Mouse (Mus musculus) liver, embryonic 14.5 days (tissue): ENCODE measurements at regions not wholly inside any gene's neighbourhood (a gene's known extent, or its start where the extent isn't known, plus 50 kb on each side); places are given as distances from the start of the nearest gene placed in this dataset.

Source experiments
- ATAC-seq: fragments of 200-750 bp; cut with Nextera tagmentation; 2 replicates; pipeline ENCODE4 v1.8.0; 2017; ENCODE audit warnings: moderate number of reproducible peaks, mild to moderate bottlenecking, moderate library complexity; ENCODE audit not compliant: insufficient read depth
- DNase-seq, 3 experiments: peaks; one replicate each; pipeline ENCODE4 v3.0.0-alpha.2; 2012 to 2013; ENCODE audit warnings: low read depth in 3 of 3, low spot score in 3 of 3
- H3K27ac ChIP-seq: fragments of 300-500 bp; sonication (generic); 2 replicates; pipeline ENCODE4 v1.5.1; 2014; ENCODE audit warnings: moderate library complexity, mild to moderate bottlenecking, control low read depth, inconsistent platforms
- H3K27me3 ChIP-seq: fragments of 300-500 bp; sonication (generic); 2 replicates; pipeline ENCODE4 v1.6.1; 2014; ENCODE audit warnings: mild to moderate bottlenecking, low read length, moderate library complexity; ENCODE audit not compliant: control insufficient read depth, insufficient read depth
- H3K36me3 ChIP-seq: fragments of 300-500 bp; sonication (generic); replicated peaks from 2 replicates; pipeline ENCODE4 v1.6.1; 2014; ENCODE audit warnings: low read depth; ENCODE audit not compliant: control insufficient read depth, insufficient read depth
- H3K4me1 ChIP-seq, 2 experiments: fragments of 200-500 bp in 1 of 2; fragments of 300-500 bp in 1 of 2; sonication (generic) in 1 of 2; replicated peaks; 2 replicates each; pipeline ENCODE4 v1.6.1; 2012 to 2014; ENCODE audit warnings: antibody characterized with exemption in 1 of 2, inconsistent platforms in 1 of 2, low read length in 1 of 2; ENCODE audit not compliant: control insufficient read depth in 2 of 2, insufficient read depth in 2 of 2
- H3K4me2 ChIP-seq: fragments of 300-500 bp; sonication (generic); 2 replicates; pipeline ENCODE4 v1.6.1; 2014; ENCODE audit warnings: low read depth, mild to moderate bottlenecking, control low read depth, moderate library complexity
- H3K4me3 ChIP-seq, 2 experiments: fragments of 200-500 bp in 1 of 2; fragments of 300-500 bp in 1 of 2; sonication (generic) in 1 of 2; 2 replicates each; pipeline ENCODE4 v1.5.1; 2012 to 2014; ENCODE audit warnings: low read depth in 2 of 2, low read length in 2 of 2, mild to moderate bottlenecking in 2 of 2, control low read depth in 1 of 2, inconsistent platforms in 1 of 2, moderate library complexity in 1 of 2; ENCODE audit not compliant: insufficient read depth in 1 of 2
- H3K9ac ChIP-seq: fragments of 300-500 bp; sonication (generic); replicated peaks from 2 replicates; pipeline ENCODE4 v1.6.1; 2014; ENCODE audit warnings: mild to moderate bottlenecking, control low read depth, moderate library complexity
- H3K9me3 ChIP-seq: fragments of 300-500 bp; sonication (generic); 2 replicates; pipeline ENCODE4 v1.6.1; 2016; ENCODE audit warnings: low read length, mixed read lengths; ENCODE audit not compliant: control insufficient read depth
- CTCF ChIP-seq: IDR thresholded peaks from 2 replicates; pipeline ENCODE4 v1.5.1; 2016; ENCODE audit warnings: antibody characterized with exemption, low read depth, control low read depth
- EP300 ChIP-seq: IDR thresholded peaks from 2 replicates; pipeline ENCODE4 v1.6.1; 2016; ENCODE audit warnings: antibody characterized with exemption, low read depth
- WGBS: fragments of 180-500 bp; shearing (Covaris S2); extraction: QIAGEN DNeasy Blood & Tissue Kit; methylation state at CpG from one replicate; pipeline ENCODE4 v1.1.7; 2014; ENCODE audit not compliant: insufficient replicate concordance; 5-methylcytosine and 5-hydroxymethylcytosine counted together

DNA sequence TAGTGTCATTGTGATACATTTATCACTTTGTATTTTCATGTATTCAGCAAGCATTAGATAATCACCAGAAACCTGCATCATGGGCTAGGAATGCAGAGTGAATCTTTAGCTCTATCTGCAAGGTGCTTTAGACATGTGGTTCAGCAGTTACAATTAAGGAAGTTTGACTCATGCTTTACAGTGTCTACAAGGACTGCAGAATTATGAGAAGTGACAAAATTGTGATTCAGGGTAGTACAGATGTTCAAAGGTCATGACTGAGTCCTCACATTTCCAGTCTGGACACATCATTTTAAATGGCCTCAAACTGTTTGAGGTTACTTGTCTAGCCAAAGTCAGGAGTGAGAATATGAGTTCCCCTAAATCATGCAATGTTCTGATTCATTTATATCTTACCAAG, 171.3 kb upstream of the Pappa start:
- Histone ChIP-seq H3K27me3 (no peaks in the 10 kb centered on the region), H3K9ac (no peak overlapping the region), H3K4me2 (no peak overlapping the region), H3K4me1 (no peaks in the 10 kb centered on the region), H3K4me3 (no peak overlapping the region), H3K9me3 (no peaks in the 10 kb centered on the region), H3K27ac (no peak overlapping the region), H3K36me3 (no peaks in the 10 kb centered on the region)
- DNase-seq (no peak), ATAC-seq (no peak)
- no peak for TF ChIP-seq CTCF
- TF ChIP-seq EP300, result no peak

DNA sequence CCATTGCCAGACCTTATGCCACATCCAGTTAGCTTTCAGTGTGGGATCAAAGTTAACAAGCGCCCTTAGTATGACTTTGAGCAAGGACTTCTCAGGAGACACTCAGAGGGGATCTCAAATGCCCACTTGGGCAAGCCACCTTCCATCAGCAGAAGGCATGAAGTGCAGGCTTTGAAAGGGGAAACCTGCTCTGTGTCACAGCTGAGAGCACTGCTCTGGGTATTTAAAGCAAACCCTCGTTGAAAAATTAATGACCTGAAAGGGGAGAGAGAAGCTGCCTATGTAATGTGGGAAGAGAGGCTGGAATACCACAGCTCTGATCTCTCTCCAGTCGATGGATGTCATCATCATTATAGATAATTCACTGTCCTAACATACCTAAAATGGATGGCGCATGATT, 165.1 kb upstream of the Pappa start:
- no peaks in the 10 kb centered on the region for H3K4me1 ChIP-seq
- H3K4me3 ChIP-seq, result no peak overlapping the region
- ATAC-seq (no peak), DNase-seq (no peak)
- H3K36me3 ChIP-seq, result no peaks in the 10 kb centered on the region
- no peaks in the 10 kb centered on the region for H3K9me3 ChIP-seq
- H3K27ac ChIP-seq, result no peak overlapping the region
- no peak overlapping the region for H3K4me2 ChIP-seq
- TF ChIP-seq EP300, result no peak
- no peak for TF ChIP-seq CTCF
- H3K9ac ChIP-seq, result no peak overlapping the region
- WGBS, result 57% methylated on average over 4 of the region's 4 CpGs
- H3K27me3 ChIP-seq, result no peaks in the 10 kb centered on the region

DNA sequence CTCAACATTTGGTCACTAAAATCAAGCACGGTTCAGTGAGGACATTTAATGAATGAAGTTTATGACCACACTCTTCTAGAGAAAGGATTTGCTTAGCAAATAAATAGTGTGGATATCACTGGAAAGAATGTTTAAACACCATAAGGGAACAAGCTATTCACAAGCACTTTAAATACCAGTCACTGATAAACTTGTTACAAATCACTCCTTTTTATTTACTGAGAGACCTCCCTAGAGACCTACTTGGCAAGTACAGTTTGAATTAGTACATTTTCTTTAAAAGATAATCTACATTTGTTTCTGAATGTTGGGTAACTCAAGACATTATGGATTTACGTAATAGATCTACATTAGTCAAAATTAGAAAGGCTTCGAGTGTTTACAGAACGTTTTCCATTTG, 162.2 kb upstream of the Pappa start:
- no peaks in the 10 kb centered on the region for H3K4me1 ChIP-seq
- DNase-seq (no peak), ATAC-seq (no peak)
- H3K9me3 ChIP-seq, result no peaks in the 10 kb centered on the region
- no peak overlapping the region for H3K27ac ChIP-seq
- WGBS, result 56% methylated on average over 4 of the region's 4 CpGs
- H3K4me3 ChIP-seq, result no peak overlapping the region
- no peak overlapping the region for H3K9ac ChIP-seq
- no peak overlapping the region for H3K4me2 ChIP-seq
- no peaks in the 10 kb centered on the region for H3K27me3 ChIP-seq
- no peaks in the 10 kb centered on the region for H3K36me3 ChIP-seq
- no peak for TF ChIP-seq EP300
- TF ChIP-seq CTCF, result no peak
